Mouse (Mus musculus) megakaryocyte, embryonic 14.5 days (primary cell): ENCODE results near the gene Endod1. TPM values are rescaled to one million over a fixed set of nuclear protein-coding genes. Genes with fewer than 3 reads are reported as not detected.

Experiments
- H3K27me3 ChIP-seq: replicated peaks from 2 replicates; pipeline ENCODE3; 2012; ENCODE audit warnings: inconsistent platforms
- H3K36me3 ChIP-seq: replicated peaks from 2 replicates; pipeline ENCODE3; 2012; ENCODE audit warnings: low read length, inconsistent platforms, mixed read lengths
- H3K4me1 ChIP-seq: 2 replicates; pipeline ENCODE4 v1.6.1; 2012; ENCODE audit warnings: inconsistent platforms
- H3K4me3 ChIP-seq: replicated peaks from 2 replicates; pipeline ENCODE3; 2012; ENCODE audit warnings: moderate library complexity, mild to moderate bottlenecking, inconsistent platforms
- H3K9me3 ChIP-seq: 2 replicates; pipeline ENCODE4 v1.6.1; 2012; ENCODE audit warnings: inconsistent platforms
- FLI1 ChIP-seq: IDR thresholded peaks from 2 replicates; pipeline ENCODE4 v1.6.1; 2012; ENCODE audit warnings: low read length, inconsistent platforms, mixed read lengths
- GATA1 ChIP-seq: IDR thresholded peaks from 3 replicates; pipeline ENCODE4 v1.6.1; 2012; ENCODE audit warnings: mixed read lengths, low read length, inconsistent platforms, borderline replicate concordance
- polyA plus RNA-seq: library from polyadenylated mRNA; stranded (reverse); fragments of >175 nt; gene quantifications from 2 replicates; pipeline ENCODE4 v1.2.3, GENCODE M21; 2012; ENCODE audit warnings: low replicate concordance; ENCODE audit not compliant: insufficient read depth

The Endod1 gene
- polyA plus RNA-seq, 1 experiment = 34.6 TPM

DNA sequence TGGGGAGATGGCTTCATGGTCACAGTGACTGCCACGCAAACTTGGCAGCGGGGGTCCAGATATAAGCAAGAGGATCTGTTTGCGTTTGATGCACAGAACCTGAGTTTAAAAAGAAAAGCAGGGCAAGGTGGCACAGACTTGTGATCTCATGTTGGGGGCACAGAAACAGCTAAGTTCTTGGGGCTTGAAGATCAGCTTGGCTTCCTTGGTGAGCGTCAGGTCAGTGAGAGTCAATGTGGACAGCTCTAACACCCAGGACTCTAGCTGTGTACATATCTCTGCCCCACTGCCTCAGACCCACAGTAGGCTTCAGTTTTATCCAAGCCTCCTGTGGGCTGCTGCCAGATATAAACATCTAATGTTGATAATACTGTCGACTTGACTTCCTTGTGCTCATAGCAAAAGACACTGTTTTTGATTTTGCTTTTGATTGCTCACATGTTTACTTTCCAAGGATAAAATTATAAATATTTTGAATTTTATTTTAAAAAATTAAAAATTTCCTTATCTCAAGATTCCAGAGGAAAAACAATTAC is 1.0 kb upstream of the Endod1 start:
- Histone ChIP-seq H3K36me3 (peaks cover 9% of the 10 kb centered on the region), H3K4me1 (peaks cover 61% of the 10 kb centered on the region), H3K9me3 (no peaks in the 10 kb centered on the region), H3K4me3 (no peak overlapping the region), H3K27me3 (no peaks in the 10 kb centered on the region)
- no peak for TF ChIP-seq FLI1
- TF ChIP-seq GATA1 = no peak

- peak overlapping the region; percentile 96 for H3K4me3 ChIP-seq
- H3K36me3 ChIP-seq = peaks cover 21% of the 10 kb centered on the region
- peaks cover 76% of the 10 kb centered on the region for H3K4me1 ChIP-seq
- TF ChIP-seq FLI1 = no peak
- TF ChIP-seq GATA1 = no peak
- H3K27me3 ChIP-seq = no peaks in the 10 kb centered on the region
- H3K9me3 ChIP-seq = no peaks in the 10 kb centered on the region
Observed at GRCm38 (mm10) chr9:14380386-14381285, 671 bp downstream of the Endod1 start.

DNA sequence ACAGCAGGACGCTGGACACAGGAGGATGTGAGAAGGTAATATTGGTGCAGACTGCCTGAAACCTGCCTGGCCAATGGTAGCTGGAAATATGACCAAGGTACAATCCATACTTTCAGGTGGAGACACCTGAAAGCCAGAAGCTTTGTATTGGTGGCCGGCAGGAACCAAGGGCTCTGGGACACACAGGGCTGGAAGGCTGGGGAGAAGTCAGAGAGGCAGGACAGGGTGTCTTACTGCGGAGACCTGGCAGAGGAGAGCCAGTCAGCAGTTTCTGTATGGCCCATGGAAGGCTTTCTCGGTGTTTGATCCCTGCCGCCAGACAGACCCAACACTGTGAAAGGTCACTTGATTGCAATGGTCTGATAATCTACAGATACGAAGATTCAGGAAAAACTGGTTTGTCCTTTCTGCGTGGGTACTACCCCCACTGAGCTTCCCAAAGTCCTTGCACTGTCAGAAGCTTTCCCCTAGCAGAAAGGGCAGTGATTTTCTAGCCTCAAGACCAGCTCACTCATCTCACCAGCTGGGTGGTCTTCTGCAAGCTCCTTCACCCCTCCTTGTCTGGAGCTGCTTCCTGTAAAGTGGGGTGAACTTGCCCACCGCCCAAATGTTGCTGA is 1.4 kb downstream of the Endod1 start:
- Histone ChIP-seq H3K9me3 (no peaks in the 10 kb centered on the region), H3K27me3 (no peaks in the 10 kb centered on the region), H3K36me3 (peaks cover 26% of the 10 kb centered on the region), H3K4me3 (peak overlapping the region; percentile 96), H3K4me1 (peaks cover 81% of the 10 kb centered on the region)
- no peak for TF ChIP-seq GATA1
- no peak for TF ChIP-seq FLI1

- H3K4me3 ChIP-seq = peak overlapping the region; percentile 96
- H3K27me3 ChIP-seq = no peaks in the 10 kb centered on the region
- H3K36me3 ChIP-seq = peaks cover 33% of the 10 kb centered on the region
- H3K9me3 ChIP-seq = no peaks in the 10 kb centered on the region
- peaks cover 90% of the 10 kb centered on the region for H3K4me1 ChIP-seq
- TF ChIP-seq FLI1 = no peak
Observed at GRCm38 (mm10) chr9:14378151-14378550, 3.2 kb downstream of the Endod1 start.

- Histone ChIP-seq H3K27me3 (no peaks in the 10 kb centered on the region), H3K4me1 (peaks cover 92% of the 10 kb centered on the region), H3K36me3 (peaks cover 37% of the 10 kb centered on the region), H3K9me3 (no peaks in the 10 kb centered on the region), H3K4me3 (no peak overlapping the region)
- TF ChIP-seq GATA1 (no peak), FLI1 (no peak)
Observed at GRCm38 (mm10) chr9:14376149-14376548, 5.2 kb downstream of the Endod1 start.

GRCm38 (mm10) chr9:14372440-14372839 is 8.9 kb downstream of the Endod1 start:
- H3K4me1 ChIP-seq = peaks cover 96% of the 10 kb centered on the region
- no peak for TF ChIP-seq FLI1
- TF ChIP-seq GATA1 = no peak

DNA sequence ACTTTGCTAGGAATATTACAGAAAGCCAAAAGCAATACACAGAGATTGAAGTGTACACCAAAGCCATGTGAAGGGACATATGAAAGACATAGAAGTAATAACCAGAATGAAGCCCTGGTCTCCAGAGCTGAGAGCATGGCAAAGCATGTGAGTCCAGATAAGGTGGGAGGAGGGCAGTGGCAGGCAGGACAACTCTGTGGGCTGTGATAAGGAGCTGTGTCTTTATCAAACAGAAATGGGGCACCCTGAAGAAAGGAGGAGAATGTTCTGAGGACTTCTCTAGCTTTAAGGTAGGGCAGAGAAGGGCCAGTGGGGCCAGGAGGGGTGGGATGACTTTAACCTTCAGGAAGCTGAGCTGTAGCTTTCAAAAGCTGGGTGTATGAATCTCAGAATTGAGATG is 12.0 kb downstream of the Endod1 start:
- Histone ChIP-seq H3K4me3 (peak overlapping the region; percentile 30), H3K4me1 (peaks cover 96% of the 10 kb centered on the region), H3K36me3 (peaks cover 42% of the 10 kb centered on the region), H3K27me3 (no peaks in the 10 kb centered on the region), H3K9me3 (peaks cover 8% of the 10 kb centered on the region)
- TF ChIP-seq FLI1 (no peak), GATA1 (no peak)

More at GRCm38 (mm10) chr9:14372440-14372839, 8.9 kb downstream of the Endod1 start:
- Histone ChIP-seq H3K36me3 (peaks cover 59% of the 10 kb centered on the region), H3K4me3 (no peak overlapping the region), H3K27me3 (no peaks in the 10 kb centered on the region), H3K9me3 (peaks cover 8% of the 10 kb centered on the region)

DNA sequence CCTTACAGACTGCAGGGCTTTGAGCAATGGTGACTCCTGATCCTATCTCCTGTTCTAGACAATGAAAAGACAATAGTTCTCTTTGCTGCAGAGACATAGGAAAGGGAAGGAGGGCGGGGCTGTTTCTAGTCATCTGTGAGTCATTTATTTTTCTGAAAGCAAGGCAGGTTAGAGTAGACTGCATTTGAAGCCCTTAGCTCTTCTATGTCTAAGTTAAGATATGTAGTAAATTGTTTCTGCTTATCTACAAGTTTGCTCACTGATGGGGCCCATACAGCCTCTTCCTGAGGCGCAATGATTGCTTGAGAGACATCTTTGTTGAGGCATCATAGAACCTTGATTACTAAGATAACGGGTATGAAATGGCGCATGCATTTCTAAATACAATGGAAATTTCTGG is 13.5 kb downstream of the Endod1 start:
- TF ChIP-seq GATA1 (no peak), FLI1 (no peak)
- Histone ChIP-seq H3K4me3 (no peak overlapping the region), H3K4me1 (peaks cover 96% of the 10 kb centered on the region), H3K36me3 (peaks cover 42% of the 10 kb centered on the region), H3K27me3 (no peaks in the 10 kb centered on the region), H3K9me3 (peaks cover 8% of the 10 kb centered on the region)

- peaks cover 52% of the 10 kb centered on the region for H3K36me3 ChIP-seq
- H3K4me3 ChIP-seq = peak overlapping the region; percentile 79
- no peaks in the 10 kb centered on the region for H3K27me3 ChIP-seq
- H3K9me3 ChIP-seq = peaks cover 8% of the 10 kb centered on the region
- TF ChIP-seq FLI1 (no peak), GATA1 (no peak)
- H3K4me1 ChIP-seq = peaks cover 93% of the 10 kb centered on the region
Observed at GRCm38 (mm10) chr9:14365481-14366125, 15.7 kb downstream of the Endod1 start.
